Mouse (Mus musculus) midbrain, embryonic 11.5 days (tissue): ENCODE data around the gene Snd1. TPM values are rescaled to one million over a fixed set of nuclear protein-coding genes. Genes with fewer than 3 reads are reported as not detected.

Experiments used
- ATAC-seq: fragments of 200-750 bp; cut with Nextera tagmentation; 2 replicates; pipeline ENCODE4 v1.8.0; 2017; ENCODE audit warnings: moderate TSS enrichment, moderate library complexity; ENCODE audit not compliant: low FRiP score
- DNase-seq: peaks from one replicate; pipeline ENCODE4 v3.0.0; 2015; ENCODE audit warnings: low spot score; ENCODE audit errors: missing footprints
- H3K27ac ChIP-seq: fragments of 300-500 bp; sonication (generic); 2 replicates; pipeline ENCODE4 v1.5.1; 2014; ENCODE audit warnings: low read depth, low read length
- H3K27me3 ChIP-seq: fragments of 300-500 bp; sonication (generic); 2 replicates; pipeline ENCODE4 v1.6.1; 2014; ENCODE audit warnings: mild to moderate bottlenecking, low read length, moderate library complexity, mixed read lengths; ENCODE audit not compliant: control insufficient read depth, insufficient read depth
- H3K36me3 ChIP-seq: fragments of 300-500 bp; sonication (generic); 2 replicates; pipeline ENCODE4 v1.6.1; 2014; ENCODE audit warnings: mild to moderate bottlenecking, low read length, moderate library complexity, mixed read lengths; ENCODE audit not compliant: control insufficient read depth, insufficient read depth
- H3K4me1 ChIP-seq: fragments of 300-500 bp; sonication (generic); 2 replicates; pipeline ENCODE4 v1.6.1; 2014; ENCODE audit warnings: low read length; ENCODE audit not compliant: control insufficient read depth, insufficient read depth
- H3K4me2 ChIP-seq: fragments of 300-500 bp; sonication (generic); 2 replicates; pipeline ENCODE4 v1.6.1; 2014; ENCODE audit warnings: mild to moderate bottlenecking, moderate library complexity
- H3K4me3 ChIP-seq: fragments of 300-500 bp; sonication (generic); 2 replicates; pipeline ENCODE4 v1.5.1; 2014; ENCODE audit warnings: low read depth, low read length
- H3K9ac ChIP-seq: fragments of 300-500 bp; sonication (generic); 2 replicates; pipeline ENCODE4 v1.6.1; 2014; ENCODE audit warnings: low read length
- H3K9me3 ChIP-seq: fragments of 300-500 bp; sonication (generic); 2 replicates; pipeline ENCODE4 v1.6.1; 2016; ENCODE audit warnings: low read length; ENCODE audit not compliant: control insufficient read depth
- WGBS: fragments of 180-500 bp; shearing (Covaris S2); extraction: QIAGEN DNeasy Blood & Tissue Kit; methylation state at CpG from one replicate; pipeline ENCODE4 v1.1.7; 2014; 5-methylcytosine and 5-hydroxymethylcytosine counted together
- polyA plus RNA-seq: library from polyadenylated mRNA; unstranded; fragments of >200 nt; fragmentation: Nextera tagmentation; extraction: Ambion mirVana; gene quantifications from 2 replicates; pipeline ENCODE4 v1.2.1, GENCODE M21; 2014

Gene Snd1
- polyA plus RNA-seq, 1 experiment from 2014 or later = 88.9 TPM

GRCm38 (mm10) chr6:28642909-28643308 is 168.0 kb downstream of the Snd1 start:
- no peaks in the 10 kb centered on the region for H3K4me1 ChIP-seq
- H3K27me3 ChIP-seq = no peaks in the 10 kb centered on the region
- H3K4me2 ChIP-seq = no peak overlapping the region
- no peak overlapping the region for H3K4me3 ChIP-seq
- ATAC-seq = no peak
- H3K9me3 ChIP-seq = no peaks in the 10 kb centered on the region
- H3K9ac ChIP-seq = no peak overlapping the region
- no peak for DNase-seq
- 72% methylated on average over 2 of the region's 2 CpGs for WGBS
- H3K27ac ChIP-seq = no peak overlapping the region
- no peaks in the 10 kb centered on the region for H3K36me3 ChIP-seq

DNA sequence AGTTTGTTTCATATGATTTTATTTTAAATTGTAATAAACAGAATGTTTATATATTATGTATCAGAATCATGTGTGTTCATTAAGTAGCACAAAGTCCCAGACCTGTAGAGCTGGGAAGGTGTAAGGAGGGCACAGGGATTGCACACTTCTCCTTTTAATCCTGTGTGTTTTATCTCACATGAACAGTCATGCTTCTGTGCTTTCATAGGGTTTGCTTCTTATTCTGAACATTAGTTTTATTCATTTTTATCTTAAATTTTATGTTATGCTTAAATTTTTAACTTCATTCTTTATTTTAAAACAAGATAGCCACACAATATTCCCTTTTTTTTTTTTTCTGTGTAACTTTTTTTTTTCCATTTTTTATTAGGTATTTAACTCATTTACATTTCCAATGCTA is 170.3 kb downstream of the Snd1 start:
- no peak overlapping the region for H3K27ac ChIP-seq
- no peaks in the 10 kb centered on the region for H3K36me3 ChIP-seq
- no peaks in the 10 kb centered on the region for H3K27me3 ChIP-seq
- H3K4me1 ChIP-seq = no peaks in the 10 kb centered on the region
- no peak overlapping the region for H3K4me2 ChIP-seq
- no peaks in the 10 kb centered on the region for H3K9me3 ChIP-seq
- H3K9ac ChIP-seq = no peak overlapping the region
- H3K4me3 ChIP-seq = no peak overlapping the region
- ATAC-seq = no peak
- no peak for DNase-seq

DNA sequence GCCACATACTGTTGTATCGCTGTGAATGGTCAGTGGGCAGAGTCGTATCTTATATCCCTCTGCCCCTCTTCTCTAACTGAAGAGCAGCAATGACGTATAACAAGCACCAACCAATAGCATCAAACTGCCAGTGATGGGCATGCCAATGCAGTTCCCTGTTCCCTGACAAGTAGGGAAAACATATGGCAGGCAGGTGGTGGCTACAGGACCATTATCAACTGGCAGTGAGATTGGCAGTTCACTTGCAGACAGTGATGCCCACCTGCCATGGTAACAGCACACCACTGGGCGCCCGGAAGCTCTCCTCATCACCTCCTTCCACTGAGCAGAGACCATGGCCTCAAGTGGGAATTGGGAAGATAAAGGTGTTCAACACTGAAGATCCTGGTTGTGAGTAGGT is 181.6 kb downstream of the Snd1 start:
- no peaks in the 10 kb centered on the region for H3K27me3 ChIP-seq
- DNase-seq (no peak), ATAC-seq (no peak)
- H3K27ac ChIP-seq = no peak overlapping the region
- H3K4me2 ChIP-seq = no peak overlapping the region
- no peak overlapping the region for H3K4me3 ChIP-seq
- H3K9ac ChIP-seq = no peak overlapping the region
- WGBS = 94% methylated on average over 5 of the region's 5 CpGs
- H3K9me3 ChIP-seq = no peaks in the 10 kb centered on the region
- no peaks in the 10 kb centered on the region for H3K4me1 ChIP-seq
- H3K36me3 ChIP-seq = no peaks in the 10 kb centered on the region

- ATAC-seq = no peak
- DNase-seq = peak; percentile 10
- Histone ChIP-seq H3K4me3 (no peak overlapping the region), H3K4me1 (no peaks in the 10 kb centered on the region), H3K9me3 (no peaks in the 10 kb centered on the region), H3K27ac (no peak overlapping the region), H3K4me2 (no peak overlapping the region), H3K36me3 (no peaks in the 10 kb centered on the region), H3K27me3 (no peaks in the 10 kb centered on the region), H3K9ac (no peak overlapping the region)
- WGBS = 87% methylated on average over 3 of the region's 3 CpGs
Observed at GRCm38 (mm10) chr6:28663004-28663403, 188.1 kb downstream of the Snd1 start.

GRCm38 (mm10) chr6:28663670-28664069 is 188.7 kb downstream of the Snd1 start:
- Histone ChIP-seq H3K9me3 (no peaks in the 10 kb centered on the region), H3K4me2 (no peak overlapping the region), H3K27ac (no peak overlapping the region), H3K4me3 (no peak overlapping the region), H3K4me1 (no peaks in the 10 kb centered on the region), H3K36me3 (no peaks in the 10 kb centered on the region), H3K9ac (no peak overlapping the region), H3K27me3 (no peaks in the 10 kb centered on the region)
- DNase-seq (no peak), ATAC-seq (no peak)
- WGBS = 90% methylated on average over 5 of the region's 5 CpGs

GRCm38 (mm10) chr6:28664716-28665115 is 189.8 kb downstream of the Snd1 start:
- H3K36me3 ChIP-seq = no peaks in the 10 kb centered on the region
- no peaks in the 10 kb centered on the region for H3K27me3 ChIP-seq
- ATAC-seq = no peak
- H3K9ac ChIP-seq = no peak overlapping the region
- H3K9me3 ChIP-seq = no peaks in the 10 kb centered on the region
- H3K4me2 ChIP-seq = no peak overlapping the region
- no peak overlapping the region for H3K27ac ChIP-seq
- DNase-seq = peak; percentile 72
- no peaks in the 10 kb centered on the region for H3K4me1 ChIP-seq
- H3K4me3 ChIP-seq = no peak overlapping the region
- 95% methylated on average over 3 of the region's 3 CpGs for WGBS

- WGBS = 96% methylated on average over 1 of the region's 1 CpGs
Observed at GRCm38 (mm10) chr6:28667586-28667985, 192.6 kb downstream of the Snd1 start.

GRCm38 (mm10) chr6:28669251-28669650 is 194.3 kb downstream of the Snd1 start:
- H3K36me3 ChIP-seq = no peaks in the 10 kb centered on the region
- H3K4me2 ChIP-seq = no peak overlapping the region
- 95% methylated on average over 5 of the region's 5 CpGs for WGBS
- H3K27me3 ChIP-seq = no peaks in the 10 kb centered on the region
- no peaks in the 10 kb centered on the region for H3K4me1 ChIP-seq
- no peak for ATAC-seq
- no peaks in the 10 kb centered on the region for H3K9me3 ChIP-seq
- H3K4me3 ChIP-seq = no peak overlapping the region
- no peak overlapping the region for H3K27ac ChIP-seq
- no peak for DNase-seq
- H3K9ac ChIP-seq = no peak overlapping the region

More at GRCm38 (mm10) chr6:28667586-28667985, 192.6 kb downstream of the Snd1 start:
- no peak for DNase-seq
- Histone ChIP-seq H3K27me3 (no peaks in the 10 kb centered on the region), H3K4me2 (no peak overlapping the region), H3K9me3 (no peaks in the 10 kb centered on the region), H3K27ac (no peak overlapping the region), H3K9ac (no peak overlapping the region), H3K36me3 (no peaks in the 10 kb centered on the region), H3K4me1 (no peaks in the 10 kb centered on the region), H3K4me3 (no peak overlapping the region)
- no peak for ATAC-seq

DNA sequence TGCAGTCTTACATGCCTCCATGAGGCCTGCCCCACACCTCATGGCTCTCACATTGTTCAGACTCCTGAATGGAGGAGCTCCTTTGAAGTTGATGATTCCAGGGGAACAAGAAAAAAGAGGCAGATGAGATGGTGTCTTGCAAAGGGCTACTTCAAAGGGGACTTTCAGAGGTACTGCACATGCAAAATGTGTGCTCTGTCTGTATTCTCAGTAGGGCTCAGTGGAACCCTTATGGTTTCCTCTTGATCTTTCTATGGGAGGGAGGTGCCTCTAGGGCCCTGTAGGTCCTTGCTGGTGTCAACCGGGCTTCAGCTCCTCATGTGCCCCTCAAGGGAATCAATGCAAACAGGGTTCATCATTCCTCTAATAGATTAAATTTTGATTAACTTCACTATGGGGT is 197.4 kb downstream of the Snd1 start:
- Histone ChIP-seq H3K36me3 (no peaks in the 10 kb centered on the region), H3K27ac (no peak overlapping the region), H3K4me1 (no peaks in the 10 kb centered on the region), H3K4me3 (no peak overlapping the region), H3K27me3 (no peaks in the 10 kb centered on the region), H3K4me2 (no peak overlapping the region), H3K9me3 (no peaks in the 10 kb centered on the region), H3K9ac (no peak overlapping the region)
- WGBS = 93% methylated on average over 1 of the region's 1 CpGs
- ATAC-seq (no peak), DNase-seq (no peak)

- ATAC-seq (no peak), DNase-seq (no peak)
- H3K4me2 ChIP-seq = no peak overlapping the region
- H3K9me3 ChIP-seq = no peaks in the 10 kb centered on the region
- no peak overlapping the region for H3K4me3 ChIP-seq
- H3K4me1 ChIP-seq = no peaks in the 10 kb centered on the region
- H3K36me3 ChIP-seq = no peaks in the 10 kb centered on the region
- H3K27ac ChIP-seq = no peak overlapping the region
- 89% methylated on average over 1 of the region's 1 CpGs for WGBS
- no peak overlapping the region for H3K9ac ChIP-seq
- no peaks in the 10 kb centered on the region for H3K27me3 ChIP-seq
Observed at GRCm38 (mm10) chr6:28674686-28675085, 199.7 kb downstream of the Snd1 start.
